Mouse (Mus musculus) bone marrow, adult 2 months (tissue): ENCODE measurements at regions not wholly inside any gene's neighbourhood (a gene's known extent, or its start where the extent isn't known, plus 50 kb on each side); places are given as distances from the start of the nearest gene placed in this dataset.

Experiments used
- CTCF ChIP-seq: fragments of 200-500 bp; IDR thresholded peaks from 2 replicates; pipeline ENCODE4 v1.5.1; 2011; ENCODE audit warnings: low read length, control low read depth; ENCODE audit not compliant: control insufficient read depth, insufficient read depth
- POLR2A ChIP-seq: fragments of 200-500 bp; IDR thresholded peaks from 2 replicates; pipeline ENCODE4 v1.6.1; 2011; ENCODE audit warnings: low read depth, mild to moderate bottlenecking, control low read depth, low read length, borderline replicate concordance; ENCODE audit not compliant: control insufficient read depth

- TF ChIP-seq CTCF (no peak), POLR2A (no peak)
Measured at GRCm38 (mm10) chr5:119592891-119593290, 77.6 kb upstream of the Tbx3 start.
